Mouse (Mus musculus) hindbrain, embryonic 14.5 days (tissue): Measurements from ENCODE around the gene Gm21974. TPM values are rescaled to one million over a fixed set of nuclear protein-coding genes. Genes with fewer than 3 reads are reported as not detected.

Experiments used
- polyA plus RNA-seq: library from polyadenylated mRNA; unstranded; fragments of >200 nt; fragmentation: Nextera tagmentation; extraction: Ambion mirVana; gene quantifications from 2 replicates; pipeline ENCODE4 v1.2.1, GENCODE M21; 2014

Gene Gm21974
- polyA plus RNA-seq, 1 experiment from 2014 or later, result not detected

Other genes starting within 250 kb of the Gm21974 start
- 50.2 and 57.4 TPM in 2 replicates for gene Bcl7c, start 186.5 kb downstream of the Gm21974 start, polyA plus RNA-seq
- gene Ctf1, start 182.7 kb downstream of the Gm21974 start, polyA plus RNA-seq, result 3.1 and 4.2 TPM in 2 replicates
- 0.25 TPM in 1 of 2 replicates, not detected in the other for gene Ctf2, start 163.3 kb downstream of the Gm21974 start, polyA plus RNA-seq
- 5.6 and 6.9 TPM in 2 replicates for gene Fbxl19, start 150.9 kb downstream of the Gm21974 start, polyA plus RNA-seq
- gene Orai3, start 125.6 kb downstream of the Gm21974 start, polyA plus RNA-seq, result 4.8 and 7.3 TPM in 2 replicates
- gene Setd1a, start 118.8 kb downstream of the Gm21974 start, polyA plus RNA-seq, result 18.7 and 19.1 TPM in 2 replicates
- gene Gm49388, start 109.8 kb downstream of the Gm21974 start, polyA plus RNA-seq, result not detected in 2 replicates
- gene Hsd3b7, start 94.8 kb downstream of the Gm21974 start, polyA plus RNA-seq, result 10.6 and 11.0 TPM in 2 replicates
- gene Stx4a, start 71.2 kb downstream of the Gm21974 start, polyA plus RNA-seq, result 9.6 and 10.6 TPM in 2 replicates
- gene Stx1b, start 70.9 kb downstream of the Gm21974 start, polyA plus RNA-seq, result 59.7 and 66.2 TPM in 2 replicates
- gene Zfp646, start 19.2 kb downstream of the Gm21974 start, polyA plus RNA-seq, result 11.6 and 12.3 TPM in 2 replicates
- 22.5 and 26.8 TPM in 2 replicates for gene Zfp668, start 18.6 kb downstream of the Gm21974 start, polyA plus RNA-seq
- gene Prss53, start 4.5 kb downstream of the Gm21974 start, polyA plus RNA-seq, result 0.83 and 1.1 TPM in 2 replicates
- 71.9 and 81.8 TPM in 2 replicates for gene Vkorc1, start 163 bp upstream of the Gm21974 start, polyA plus RNA-seq
- gene Bckdk, start 8.6 kb upstream of the Gm21974 start, polyA plus RNA-seq, result 65.5 and 69.2 TPM in 2 replicates
- 42.1 and 46.0 TPM in 2 replicates for gene Kat8, start 17.1 kb upstream of the Gm21974 start, polyA plus RNA-seq
- 0.25 TPM in 2 replicates for gene Prss8, start 34.6 kb upstream of the Gm21974 start, polyA plus RNA-seq
- gene Prss36, start 51.3 kb upstream of the Gm21974 start, polyA plus RNA-seq, result 13.1 and 14.2 TPM in 2 replicates
- 39.0 and 44.2 TPM in 2 replicates for gene Fus, start 72.0 kb upstream of the Gm21974 start, polyA plus RNA-seq
- gene Pycard, start 98.4 kb upstream of the Gm21974 start, polyA plus RNA-seq, result 6.6 and 9.8 TPM in 2 replicates
- gene Trim72, start 108.5 kb upstream of the Gm21974 start, polyA plus RNA-seq, result not detected in 2 replicates
- 0.60 and 0.88 TPM in 2 replicates for gene Itgam, start 167.2 kb upstream of the Gm21974 start, polyA plus RNA-seq
- not detected in 2 replicates for gene Gm49368, start 167.2 kb upstream of the Gm21974 start, polyA plus RNA-seq
- gene Itgax, start 234.1 kb upstream of the Gm21974 start, polyA plus RNA-seq, result 0.09 TPM in 1 of 2 replicates, not detected in the other